Mouse (Mus musculus): Measurements from ENCODE around the gene Gm10334. TPM values are rescaled to one million over a fixed set of nuclear protein-coding genes. Genes with fewer than 3 reads are reported as not detected.
"Not testable (repeated sequence)": the region's sequence is repeated elsewhere in the genome, so short reads cannot be mapped to it uniquely, and the experiment has no call there.

Gene Gm10334
- polyA plus RNA-seq (2015; fragmentation: Nextera tagmentation; extraction: Ambion mirVana), result not detected in 2 replicates

DNA sequence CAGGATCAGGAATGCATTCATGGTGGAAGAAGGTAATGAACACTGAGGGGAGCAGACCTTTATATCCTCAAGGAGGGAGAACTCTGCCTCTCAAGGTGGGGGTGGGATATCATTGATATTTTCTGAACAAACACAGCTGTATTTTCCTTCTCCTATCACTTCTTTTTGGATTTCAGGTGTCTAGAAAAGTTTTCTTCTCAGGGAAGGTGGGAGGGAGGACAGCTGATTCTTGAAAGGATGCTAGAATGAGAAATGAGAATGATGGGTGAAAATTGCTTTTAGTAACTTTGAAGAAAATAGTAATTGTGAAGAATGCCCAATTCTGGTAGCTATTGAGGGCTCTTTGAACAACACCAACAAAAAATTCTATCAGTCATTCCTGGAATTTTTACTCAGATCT is at the start of gene Gm10334:
TSS of gene Gm10334 (minus strand) at position 101 of the 400 bp plus-strand sequence.
- not testable (repeated sequence) for H3K36me3 ChIP-seq (ENCODE audit: control insufficient read depth, insufficient read depth); H3K4me2 ChIP-seq (ENCODE audit: low read length); ATAC-seq; H3K27ac ChIP-seq (ENCODE audit: low read length); H3K9ac ChIP-seq (replicated peaks; ENCODE audit: low read depth, low read length); H3K4me3 ChIP-seq (replicated peaks; ENCODE audit: low read length); H3K27me3 ChIP-seq (replicated peaks; ENCODE audit: control insufficient read depth, insufficient read depth, low read length); H3K4me1 ChIP-seq (replicated peaks; ENCODE audit: control insufficient read depth, insufficient read depth, low read length); H3K9me3 ChIP-seq (ENCODE audit: control insufficient read depth, low read length)

DNA sequence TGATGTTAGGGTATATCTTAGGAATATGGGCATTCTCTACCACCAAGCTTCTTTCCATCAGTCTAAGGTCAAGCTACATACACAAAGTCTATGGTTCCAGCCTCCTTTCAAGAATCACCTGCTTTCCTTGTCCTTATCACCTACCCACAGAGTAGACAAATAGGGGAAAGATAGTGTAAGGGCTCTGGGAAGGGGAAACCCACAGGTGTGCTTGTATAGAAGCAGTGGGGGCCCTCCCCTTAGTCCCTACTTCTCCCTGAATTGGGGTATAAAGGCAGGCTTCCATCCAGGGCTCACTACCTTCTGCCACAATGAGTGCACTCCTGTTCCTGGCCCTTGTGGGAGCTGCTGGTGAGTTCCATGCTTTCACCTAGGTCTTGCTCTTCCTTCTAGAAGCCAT is 12.7 kb upstream of the Gm10334 start, which contains the start of gene Prss1:
TSS of gene Prss1 (plus strand) at position 301 of the 400 bp plus-strand sequence.
- H3K4me2 ChIP-seq (ENCODE audit: low read length); H3K27me3 ChIP-seq (replicated peaks; ENCODE audit: control insufficient read depth, insufficient read depth, low read length); H3K9ac ChIP-seq (replicated peaks; ENCODE audit: low read depth, low read length); H3K36me3 ChIP-seq (ENCODE audit: control insufficient read depth, insufficient read depth); H3K4me3 ChIP-seq (replicated peaks; ENCODE audit: low read length); H3K9me3 ChIP-seq (ENCODE audit: control insufficient read depth, low read length); H3K27ac ChIP-seq (ENCODE audit: low read length); ATAC-seq; H3K4me1 ChIP-seq (replicated peaks; ENCODE audit: control insufficient read depth, insufficient read depth, low read length): not testable (repeated sequence)

DNA sequence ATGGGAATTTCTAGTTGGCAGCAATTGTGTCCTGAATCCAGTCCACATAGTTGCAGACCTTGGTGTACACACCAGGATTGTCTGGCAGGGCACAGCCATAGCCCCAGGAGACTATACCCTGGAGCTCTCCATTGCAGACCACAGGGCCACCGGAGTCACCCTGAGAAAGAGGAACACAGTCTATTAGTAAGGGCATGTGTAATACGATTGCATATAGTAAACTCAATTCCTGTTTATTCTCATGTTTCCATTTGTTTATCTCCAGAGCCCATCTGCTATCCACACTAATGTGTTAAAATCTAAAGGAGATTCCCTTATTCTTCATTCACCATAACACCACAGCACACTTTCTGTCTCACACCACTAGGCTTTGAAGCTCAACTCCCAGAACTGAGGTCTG is 3.7 kb downstream of the Gm10334 start:
- not testable (repeated sequence) for H3K9me3 ChIP-seq (ENCODE audit: control insufficient read depth, low read length); H3K27ac ChIP-seq (ENCODE audit: low read length); H3K27me3 ChIP-seq (replicated peaks; ENCODE audit: control insufficient read depth, insufficient read depth, low read length); H3K4me3 ChIP-seq (replicated peaks; ENCODE audit: low read length); H3K36me3 ChIP-seq (ENCODE audit: control insufficient read depth, insufficient read depth); H3K9ac ChIP-seq (replicated peaks; ENCODE audit: low read depth, low read length); H3K4me1 ChIP-seq (replicated peaks; ENCODE audit: control insufficient read depth, insufficient read depth, low read length); H3K4me2 ChIP-seq (ENCODE audit: low read length); ATAC-seq
- 100% methylated on average over 2 of the region's 2 CpGs for WGBS

Other genes starting within 250 kb of the Gm10334 start
- gene Try4, start 143.9 kb downstream of the Gm10334 start, polyA plus RNA-seq (2015; fragmentation: Nextera tagmentation; extraction: Ambion mirVana), result not detected in 2 replicates
- gene Try5, start 129.3 kb downstream of the Gm10334 start, polyA plus RNA-seq (2015; fragmentation: Nextera tagmentation; extraction: Ambion mirVana), result not detected in 2 replicates
- not detected in 2 replicates for gene Try10, start 92.0 kb downstream of the Gm10334 start, polyA plus RNA-seq (2015; fragmentation: Nextera tagmentation; extraction: Ambion mirVana)
- not detected in 2 replicates for gene Prss3, start 68.5 kb downstream of the Gm10334 start, polyA plus RNA-seq (2015; fragmentation: Nextera tagmentation; extraction: Ambion mirVana)
- gene Gm5771, start 53.8 kb downstream of the Gm10334 start, polyA plus RNA-seq (2015; fragmentation: Nextera tagmentation; extraction: Ambion mirVana), result not detected in 2 replicates
- not detected in 2 replicates for gene Prss1, start 12.8 kb upstream of the Gm10334 start, polyA plus RNA-seq (2015; fragmentation: Nextera tagmentation; extraction: Ambion mirVana)
- gene Prss2, start 75.6 kb upstream of the Gm10334 start, polyA plus RNA-seq (2015; fragmentation: Nextera tagmentation; extraction: Ambion mirVana), result not detected in 2 replicates
- 37.7 and 39.4 TPM in 2 replicates for gene Ephb6, start 159.3 kb upstream of the Gm10334 start, polyA plus RNA-seq (2015; fragmentation: Nextera tagmentation; extraction: Ambion mirVana)
- 0.60 and 0.65 TPM in 2 replicates for gene Trpv6, start 190.3 kb upstream of the Gm10334 start, polyA plus RNA-seq (2015; fragmentation: Nextera tagmentation; extraction: Ambion mirVana)
- gene Trpv5, start 234.6 kb upstream of the Gm10334 start, polyA plus RNA-seq (2015; fragmentation: Nextera tagmentation; extraction: Ambion mirVana), result not detected in 2 replicates
- not detected in 2 replicates for gene Llcfc1, start 238.3 kb upstream of the Gm10334 start, polyA plus RNA-seq (2015; fragmentation: Nextera tagmentation; extraction: Ambion mirVana)

All from forebrain, embryonic 16.5 days (tissue).